Mouse (Mus musculus): Measurements from ENCODE around the gene Noxo1. TPM values are rescaled to one million over a fixed set of nuclear protein-coding genes. Genes with fewer than 3 reads are reported as not detected.

Noxo1 gene
- polyA plus RNA-seq, 2 experiments = 0.25 to 0.97 TPM

DNA sequence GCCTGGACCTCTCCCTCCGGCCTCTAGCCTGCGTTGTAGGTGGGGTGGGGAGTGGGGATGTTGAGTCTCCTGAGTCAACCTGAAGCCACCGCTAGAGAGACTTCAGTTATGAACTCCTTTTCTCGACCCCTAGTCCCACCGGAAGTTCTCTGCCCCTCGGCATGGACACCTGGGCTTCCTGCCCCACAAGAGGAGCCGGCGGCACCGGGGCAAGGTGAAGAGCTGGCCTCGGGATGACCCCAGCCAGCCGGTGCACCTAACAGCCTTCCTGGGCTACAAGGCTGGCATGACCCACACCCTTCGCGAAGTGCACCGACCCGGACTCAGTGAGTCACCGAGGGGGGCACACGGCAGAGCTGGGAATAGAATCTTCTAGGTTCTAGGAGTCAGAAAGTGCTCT is 32.1 kb downstream of the Noxo1 start:
- H3K4me3 ChIP-seq (ENCODE audit: insufficient read depth in 1 of 2, low read depth in 2 of 2, low read length in 2 of 2) = no peak overlapping the region
- ATAC-seq (ENCODE audit: insufficient read depth) (no peak), DNase-seq (ENCODE audit: low read depth in 3 of 3, low spot score in 3 of 3) (no peak)
- no peak overlapping the region for H3K4me2 ChIP-seq (ENCODE audit: low read depth)
- H3K27me3 ChIP-seq (ENCODE audit: control insufficient read depth, insufficient read depth, low read length) = no peaks in the 10 kb centered on the region
- H3K27ac ChIP-seq = no peak overlapping the region
- no peak for TF ChIP-seq EP300 (IDR thresholded peaks at IDR 0.05; ENCODE audit: low read depth)
- no peak for TF ChIP-seq CTCF (IDR thresholded peaks at IDR 0.05; ENCODE audit: low read depth)
- peaks cover 4% of the 10 kb centered on the region in 2 experiments for H3K4me1 ChIP-seq (replicated peaks; ENCODE audit: control insufficient read depth in 2 of 2, insufficient read depth in 2 of 2, low read length in 1 of 2)
- H3K36me3 ChIP-seq (replicated peaks; ENCODE audit: control insufficient read depth, insufficient read depth, low read depth) = no peaks in the 10 kb centered on the region
- 65% methylated on average over 17 of the region's 17 CpGs for WGBS (ENCODE audit: insufficient replicate concordance)
- H3K9me3 ChIP-seq (ENCODE audit: control insufficient read depth, low read length) = no peaks in the 10 kb centered on the region
- no peak overlapping the region for H3K9ac ChIP-seq (replicated peaks)

GRCm38 (mm10) chr17:24729067-24729466 is 33.0 kb downstream of the Noxo1 start:
- DNase-seq (ENCODE audit: low read depth in 3 of 3, low spot score in 3 of 3) (no peak), ATAC-seq (ENCODE audit: insufficient read depth) (no peak)
- H3K9me3 ChIP-seq (ENCODE audit: control insufficient read depth, low read length) = no peaks in the 10 kb centered on the region
- H3K4me3 ChIP-seq (ENCODE audit: insufficient read depth in 1 of 2, low read depth in 2 of 2, low read length in 2 of 2) = no peak overlapping the region
- no peak overlapping the region for H3K9ac ChIP-seq (replicated peaks)
- H3K36me3 ChIP-seq (replicated peaks; ENCODE audit: control insufficient read depth, insufficient read depth, low read depth) = no peaks in the 10 kb centered on the region
- H3K4me1 ChIP-seq (replicated peaks; ENCODE audit: control insufficient read depth in 2 of 2, insufficient read depth in 2 of 2, low read length in 1 of 2) = 0 out of 4 replicates have a peak, but pooled peaks cover 0 to 2% of the 10 kb centered on the region in 2 experiments
- H3K4me2 ChIP-seq (ENCODE audit: low read depth) = no peak overlapping the region
- TF ChIP-seq CTCF (IDR thresholded peaks at IDR 0.05; ENCODE audit: low read depth) (no peak), EP300 (IDR thresholded peaks at IDR 0.05; ENCODE audit: low read depth) (no peak)
- H3K27ac ChIP-seq = no peak overlapping the region
- WGBS (ENCODE audit: insufficient replicate concordance) = 66% methylated on average over 6 of the region's 6 CpGs
- no peaks in the 10 kb centered on the region for H3K27me3 ChIP-seq (ENCODE audit: control insufficient read depth, insufficient read depth, low read length)

DNA sequence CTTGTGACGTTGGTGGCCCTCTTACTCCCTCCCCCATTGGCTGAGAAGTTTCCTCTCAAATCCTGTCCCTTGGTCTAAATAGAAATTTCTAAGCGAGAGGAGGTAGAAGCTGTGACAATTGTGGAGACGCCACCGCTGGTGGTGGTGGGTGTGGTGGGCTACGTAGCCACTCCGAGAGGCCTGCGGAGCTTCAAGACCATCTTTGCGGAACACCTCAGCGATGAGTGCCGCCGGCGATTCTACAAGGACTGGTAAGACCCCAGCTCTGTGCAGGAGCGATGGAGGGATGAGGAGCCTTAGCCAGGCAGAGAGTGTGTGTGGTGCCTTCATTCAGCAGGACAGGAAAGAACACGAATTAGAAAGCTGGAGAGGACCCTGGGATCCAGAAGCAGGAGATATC is 34.8 kb downstream of the Noxo1 start:
- 69% methylated on average over 14 of the region's 14 CpGs for WGBS (ENCODE audit: insufficient replicate concordance)
- ATAC-seq (ENCODE audit: insufficient read depth) (no peak), DNase-seq (ENCODE audit: low read depth in 3 of 3, low spot score in 3 of 3) (no peak)
- Histone ChIP-seq H3K9ac (replicated peaks) (no peak overlapping the region), H3K27ac (no peak overlapping the region), H3K9me3 (ENCODE audit: control insufficient read depth, low read length) (no peaks in the 10 kb centered on the region), H3K27me3 (ENCODE audit: control insufficient read depth, insufficient read depth, low read length) (no peaks in the 10 kb centered on the region), H3K4me1 (replicated peaks; ENCODE audit: control insufficient read depth in 2 of 2, insufficient read depth in 2 of 2, low read length in 1 of 2) (peaks cover 3% of the 10 kb centered on the region in 2 experiments), H3K4me3 (ENCODE audit: insufficient read depth in 1 of 2, low read depth in 2 of 2, low read length in 2 of 2) (no peak overlapping the region), H3K36me3 (replicated peaks; ENCODE audit: control insufficient read depth, insufficient read depth, low read depth) (no peaks in the 10 kb centered on the region), H3K4me2 (ENCODE audit: low read depth) (no peak overlapping the region)
- TF ChIP-seq CTCF (IDR thresholded peaks at IDR 0.05; ENCODE audit: low read depth) (no peak), EP300 (IDR thresholded peaks at IDR 0.05; ENCODE audit: low read depth) (no peak)

- no peak overlapping the region for H3K4me3 ChIP-seq (ENCODE audit: insufficient read depth in 1 of 2, low read depth in 2 of 2, low read length in 2 of 2)
- no peak for TF ChIP-seq CTCF (IDR thresholded peaks at IDR 0.05; ENCODE audit: low read depth)
- TF ChIP-seq EP300 (IDR thresholded peaks at IDR 0.05; ENCODE audit: low read depth) = no peak
- no peaks in the 10 kb centered on the region for H3K27me3 ChIP-seq (ENCODE audit: control insufficient read depth, insufficient read depth, low read length)
- H3K36me3 ChIP-seq (replicated peaks; ENCODE audit: control insufficient read depth, insufficient read depth, low read depth) = no peaks in the 10 kb centered on the region
- peaks cover 9 to 11% of the 10 kb centered on the region in 2 experiments for H3K4me1 ChIP-seq (replicated peaks; ENCODE audit: control insufficient read depth in 2 of 2, insufficient read depth in 2 of 2, low read length in 1 of 2)
- no peak overlapping the region for H3K27ac ChIP-seq
- ATAC-seq (ENCODE audit: insufficient read depth) = no peak
- DNase-seq (ENCODE audit: low read depth in 3 of 3, low spot score in 3 of 3) = no peak
- 77% methylated on average over 12 of the region's 12 CpGs for WGBS (ENCODE audit: insufficient replicate concordance)
- no peak overlapping the region for H3K4me2 ChIP-seq (ENCODE audit: low read depth)
- no peak overlapping the region for H3K9ac ChIP-seq (replicated peaks)
- no peaks in the 10 kb centered on the region for H3K9me3 ChIP-seq (ENCODE audit: control insufficient read depth, low read length)
Measured at GRCm38 (mm10) chr17:24732233-24732935, 36.4 kb downstream of the Noxo1 start.

GRCm38 (mm10) chr17:24733434-24734050 is 37.5 kb downstream of the Noxo1 start:
- WGBS (ENCODE audit: insufficient replicate concordance) = 79% methylated on average over 21 of the region's 21 CpGs
- no peak overlapping the region for H3K27ac ChIP-seq
- H3K9me3 ChIP-seq (ENCODE audit: control insufficient read depth, low read length) = no peaks in the 10 kb centered on the region
- H3K4me1 ChIP-seq (replicated peaks; ENCODE audit: control insufficient read depth in 2 of 2, insufficient read depth in 2 of 2, low read length in 1 of 2) = peaks cover 17 to 21% of the 10 kb centered on the region in 2 experiments
- no peak overlapping the region for H3K4me2 ChIP-seq (ENCODE audit: low read depth)
- no peak overlapping the region for H3K4me3 ChIP-seq (ENCODE audit: insufficient read depth in 1 of 2, low read depth in 2 of 2, low read length in 2 of 2)
- DNase-seq (ENCODE audit: low read depth in 3 of 3, low spot score in 3 of 3) = no peak
- H3K36me3 ChIP-seq (replicated peaks; ENCODE audit: control insufficient read depth, insufficient read depth, low read depth) = no peaks in the 10 kb centered on the region
- TF ChIP-seq EP300 (IDR thresholded peaks at IDR 0.05; ENCODE audit: low read depth) (no peak), CTCF (IDR thresholded peaks at IDR 0.05; ENCODE audit: low read depth) (no peak)
- ATAC-seq (ENCODE audit: insufficient read depth) = no peak
- H3K9ac ChIP-seq (replicated peaks) = no peak overlapping the region
- H3K27me3 ChIP-seq (ENCODE audit: control insufficient read depth, insufficient read depth, low read length) = no peaks in the 10 kb centered on the region
